Mouse (Mus musculus) heart, adult 2 months (tissue): Measurements from ENCODE around the gene Klhl12.

Experiments used
- CTCF ChIP-seq: fragments of 200-600 bp; IDR thresholded peaks from 2 replicates; pipeline ENCODE4 v1.8.1; 2022; ENCODE audit warnings: antibody characterized with exemption, mild to moderate bottlenecking, moderate library complexity
- POLR2A ChIP-seq: fragments of 200-500 bp; IDR thresholded peaks from 2 replicates; pipeline ENCODE4 v1.6.1; 2011; ENCODE audit warnings: mild to moderate bottlenecking, low read depth, low read length, control low read depth; ENCODE audit not compliant: insufficient read depth

GRCm38 (mm10) chr1:134521163-134521562 lies 65.8 kb downstream of the Klhl12 start:
- TF ChIP-seq POLR2A (no peak), CTCF (no peak)
